Mouse (Mus musculus): ENCODE data around the gene Akap17b. TPM values are rescaled to one million over a fixed set of nuclear protein-coding genes. Genes with fewer than 3 reads are reported as not detected.

Akap17b gene
- total RNA-seq, 2 experiments from 2014 or later = 0.19 to 0.26 TPM

GRCm38 (mm10) chrX:36590266-36590665 lies 54.9 kb downstream of the Akap17b start:
- no peak for ATAC-seq (replicated peaks; ENCODE audit: low FRiP score, poor library complexity, severe bottlenecking)

- no peak for ATAC-seq (replicated peaks; ENCODE audit: low FRiP score, poor library complexity, severe bottlenecking)
These were observed 57.6 kb downstream of the Akap17b start for GRCm38 (mm10) chrX:36587304-36588209.

GRCm38 (mm10) chrX:36586629-36587303 lies 58.4 kb downstream of the Akap17b start:
- ATAC-seq (replicated peaks; ENCODE audit: low FRiP score, poor library complexity, severe bottlenecking) = no peak

- no peak for ATAC-seq (replicated peaks; ENCODE audit: low FRiP score, poor library complexity, severe bottlenecking)
These were observed 83.1 kb downstream of the Akap17b start for GRCm38 (mm10) chrX:36562079-36562478.

- ATAC-seq (replicated peaks; ENCODE audit: low FRiP score, poor library complexity, severe bottlenecking) = no peak
These were observed 83.5 kb downstream of the Akap17b start for GRCm38 (mm10) chrX:36561650-36562049.

- no peak for ATAC-seq (replicated peaks; ENCODE audit: low FRiP score, poor library complexity, severe bottlenecking)
These were observed 85.0 kb downstream of the Akap17b start for GRCm38 (mm10) chrX:36560170-36560569.

Other genes starting within 250 kb of the Akap17b start
- gene Gm6268, start 244.1 kb downstream of the Akap17b start, total RNA-seq (2015; ENCODE audit: low replicate concordance) = not detected in 2 replicates
- not detected in 2 replicates for gene Gm6268, start 244.1 kb downstream of the Akap17b start, total RNA-seq (2017; ENCODE audit: low replicate concordance)
- gene Gm14569, start 153.6 kb downstream of the Akap17b start, total RNA-seq (2015; ENCODE audit: low replicate concordance) = not detected in 2 replicates
- gene Gm14569, start 153.6 kb downstream of the Akap17b start, total RNA-seq (2017; ENCODE audit: low replicate concordance) = not detected in 2 replicates
- gene Pgrmc1, start 47.2 kb downstream of the Akap17b start, total RNA-seq (2015; ENCODE audit: low replicate concordance) = 15.0 and 26.3 TPM in 2 replicates
- 8.6 and 12.1 TPM in 2 replicates for gene Pgrmc1, start 47.2 kb downstream of the Akap17b start, total RNA-seq (2017; ENCODE audit: low replicate concordance)
- not detected in 2 replicates for gene Slc25a43, start 98.3 kb upstream of the Akap17b start, total RNA-seq (2015; ENCODE audit: low replicate concordance)
- gene Slc25a43, start 98.3 kb upstream of the Akap17b start, total RNA-seq (2017; ENCODE audit: low replicate concordance) = not detected in 2 replicates
- gene Slc25a5, start 150.3 kb upstream of the Akap17b start, total RNA-seq (2015; ENCODE audit: low replicate concordance) = 240 and 241 TPM in 2 replicates
- gene Slc25a5, start 150.3 kb upstream of the Akap17b start, total RNA-seq (2017; ENCODE audit: low replicate concordance) = 141 and 160 TPM in 2 replicates
- gene Ube2a, start 228.5 kb upstream of the Akap17b start, total RNA-seq (2015; ENCODE audit: low replicate concordance) = 16.7 and 39.9 TPM in 2 replicates
- 4.3 and 19.9 TPM in 2 replicates for gene Ube2a, start 228.5 kb upstream of the Akap17b start, total RNA-seq (2017; ENCODE audit: low replicate concordance)
- 9.2 and 22.2 TPM in 2 replicates for gene C330007P06Rik, start 228.7 kb upstream of the Akap17b start, total RNA-seq (2015; ENCODE audit: low replicate concordance)
- 17.7 and 23.5 TPM in 2 replicates for gene C330007P06Rik, start 228.7 kb upstream of the Akap17b start, total RNA-seq (2017; ENCODE audit: low replicate concordance)

Data from erythroblast, adult 5-6 weeks (primary cell).